Mouse (Mus musculus) midbrain, postnatal 0 days (tissue): ENCODE results near the gene Slc26a10. TPM values are rescaled to one million over a fixed set of nuclear protein-coding genes. Genes with fewer than 3 reads are reported as not detected.
"Not testable (repeated sequence)": the region's sequence is repeated elsewhere in the genome, so short reads cannot be mapped to it uniquely, and the experiment has no call there.

Experiments used
- ATAC-seq: fragments of 200-750 bp; cut with Nextera tagmentation; 2 replicates; pipeline ENCODE4 v1.8.0; 2017; ENCODE audit warnings: moderate number of reproducible peaks, mild to moderate bottlenecking, moderate TSS enrichment, moderate library complexity; ENCODE audit not compliant: low FRiP score
- DNase-seq: peaks from one replicate; pipeline ENCODE4 v3.0.0-alpha.2; 2015; ENCODE audit warnings: low spot score
- H3K27ac ChIP-seq: fragments of 300-500 bp; sonication (generic); 2 replicates; pipeline ENCODE4 v1.5.1; 2014; ENCODE audit warnings: low read depth, mild to moderate bottlenecking, low read length, mixed read lengths
- H3K27me3 ChIP-seq: fragments of 300-500 bp; sonication (generic); 2 replicates; pipeline ENCODE4 v1.6.1; 2014; ENCODE audit warnings: low read length, control low read depth, mixed read lengths; ENCODE audit not compliant: insufficient read depth
- H3K36me3 ChIP-seq: fragments of 300-500 bp; sonication (generic); 2 replicates; pipeline ENCODE4 v1.6.1; 2014; ENCODE audit warnings: low read length, control low read depth, mixed read lengths; ENCODE audit not compliant: insufficient read depth
- H3K4me1 ChIP-seq: fragments of 300-500 bp; sonication (generic); 2 replicates; pipeline ENCODE4 v1.6.1; 2014; ENCODE audit warnings: mild to moderate bottlenecking, control low read depth, antibody characterized with exemption, low read length, mixed read lengths; ENCODE audit not compliant: insufficient read depth
- H3K4me2 ChIP-seq: fragments of 300-500 bp; sonication (generic); 2 replicates; pipeline ENCODE4 v1.6.1; 2014; ENCODE audit warnings: low read depth, mild to moderate bottlenecking, low read length, mixed read lengths; ENCODE audit not compliant: poor library complexity, severe bottlenecking
- H3K4me3 ChIP-seq: fragments of 300-500 bp; sonication (generic); 2 replicates; pipeline ENCODE4 v1.5.1; 2014; ENCODE audit warnings: low read depth, mild to moderate bottlenecking, low read length, moderate library complexity
- H3K9ac ChIP-seq: fragments of 300-500 bp; sonication (generic); replicated peaks from 2 replicates; pipeline ENCODE4 v1.6.1; 2014; ENCODE audit warnings: mild to moderate bottlenecking, low read length, moderate library complexity, mixed read lengths; ENCODE audit not compliant: poor library complexity, severe bottlenecking
- H3K9me3 ChIP-seq: fragments of 300-500 bp; sonication (generic); 2 replicates; pipeline ENCODE4 v1.6.1; 2016; ENCODE audit warnings: low read length, control low read depth
- CTCF ChIP-seq: IDR thresholded peaks from 2 replicates; pipeline ENCODE4 v1.5.1; 2016; ENCODE audit warnings: antibody characterized with exemption, mild to moderate bottlenecking
- WGBS: fragments of 180-500 bp; shearing (Covaris S2); extraction: QIAGEN DNeasy Blood & Tissue Kit; methylation state at CpG from one replicate; pipeline ENCODE4 v1.1.7; 2014; 5-methylcytosine and 5-hydroxymethylcytosine counted together
- polyA plus RNA-seq: library from polyadenylated mRNA; unstranded; fragments of >200 nt; fragmentation: Nextera tagmentation; extraction: Ambion mirVana; gene quantifications from 2 replicates; pipeline ENCODE4 v1.2.1, GENCODE M21; 2015
- total RNA-seq: library from RNA; depleted of rRNA; stranded (reverse); fragments of >200 nt; gene quantifications from 2 replicates; pipeline ENCODE4 v1.2.3, GENCODE M21; 2014

Gene Slc26a10
- total and polyA plus RNA-seq, 2 experiments from 2014 or later, result 0.05 to 0.80 TPM

- H3K9me3 ChIP-seq, result no peaks in the 10 kb centered on the region
- H3K9ac ChIP-seq, result no peak overlapping the region
- ATAC-seq (no peak), DNase-seq (no peak)
- H3K4me1 ChIP-seq, result no peaks in the 10 kb centered on the region
- no peak overlapping the region for H3K4me2 ChIP-seq
- 66% methylated on average over 3 of the region's 3 CpGs for WGBS
- no peak overlapping the region for H3K27ac ChIP-seq
- no peaks in the 10 kb centered on the region for H3K36me3 ChIP-seq
- no peaks in the 10 kb centered on the region for H3K27me3 ChIP-seq
- no peak for TF ChIP-seq CTCF
- H3K4me3 ChIP-seq, result no peak overlapping the region
Measured at GRCm38 (mm10) chr10:127158471-127158870, 22.0 kb downstream of the Slc26a10 start.

DNA sequence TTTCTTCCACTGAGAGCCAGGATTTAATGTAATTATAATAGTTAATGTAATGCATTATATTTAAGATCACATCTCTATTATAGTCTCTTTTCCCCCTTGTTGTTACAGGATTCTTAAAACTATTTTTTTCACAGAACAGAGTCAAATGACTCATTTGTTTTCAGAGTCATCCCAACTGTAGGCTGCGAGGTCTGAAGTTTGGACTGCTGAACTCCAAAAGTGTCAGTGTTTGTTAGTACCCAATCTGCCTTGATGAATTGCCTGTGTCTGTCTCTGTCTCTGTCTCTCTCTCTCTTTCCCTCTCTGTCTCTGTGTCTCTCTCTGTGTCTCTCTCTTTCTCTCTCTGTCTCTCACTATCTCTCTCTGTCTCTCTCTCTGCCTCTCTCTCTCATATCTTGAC, 23.9 kb downstream of the Slc26a10 start:
- DNase-seq, result no peak

GRCm38 (mm10) chr10:127156089-127156488, 24.4 kb downstream of the Slc26a10 start:
- Histone ChIP-seq H3K36me3 (no peaks in the 10 kb centered on the region), H3K27ac (no peak overlapping the region), H3K9me3 (no peaks in the 10 kb centered on the region), H3K9ac (no peak overlapping the region), H3K27me3 (no peaks in the 10 kb centered on the region), H3K4me2 (no peak overlapping the region), H3K4me1 (no peaks in the 10 kb centered on the region), H3K4me3 (no peak overlapping the region)
- no peak for ATAC-seq
- no peak for TF ChIP-seq CTCF
- 96% methylated on average over 1 of the region's 1 CpGs for WGBS
- no peak for DNase-seq

More for the DNA sequence above, 23.9 kb downstream of the Slc26a10 start:
- no peak overlapping the region for H3K27ac ChIP-seq
- H3K4me3 ChIP-seq, result no peak overlapping the region
- no peak overlapping the region for H3K9ac ChIP-seq
- H3K27me3 ChIP-seq, result no peaks in the 10 kb centered on the region
- H3K4me1 ChIP-seq, result no peaks in the 10 kb centered on the region
- H3K4me2 ChIP-seq, result no peak overlapping the region
- no peaks in the 10 kb centered on the region for H3K9me3 ChIP-seq
- ATAC-seq, result no peak
- 87% methylated on average over 1 of the region's 1 CpGs for WGBS
- no peak for TF ChIP-seq CTCF
- H3K36me3 ChIP-seq, result no peaks in the 10 kb centered on the region

DNA sequence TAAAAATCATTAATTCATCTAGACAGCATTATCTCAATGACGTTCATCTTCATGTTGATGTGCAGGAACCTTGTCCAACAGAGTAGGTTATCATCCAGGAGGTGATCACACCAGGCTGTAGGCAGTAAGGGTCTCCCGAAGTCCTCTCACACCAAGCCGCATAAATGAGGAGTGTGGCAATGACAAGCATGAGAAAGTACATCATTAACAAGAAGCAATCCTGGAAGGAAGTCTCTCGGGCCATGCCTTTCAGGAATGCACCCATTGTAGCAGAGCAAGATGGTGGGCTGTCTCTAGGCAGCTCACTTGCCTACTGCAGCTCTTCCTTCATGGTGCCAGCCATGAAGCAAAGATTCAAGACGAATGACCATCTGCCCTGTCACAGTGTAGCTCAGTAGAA, 25.8 kb downstream of the Slc26a10 start:
- Histone ChIP-seq H3K4me3 (no peak overlapping the region), H3K9me3 (no peaks in the 10 kb centered on the region), H3K4me2 (no peak overlapping the region), H3K27ac (no peak overlapping the region), H3K4me1 (no peaks in the 10 kb centered on the region), H3K27me3 (no peaks in the 10 kb centered on the region), H3K36me3 (no peaks in the 10 kb centered on the region), H3K9ac (no peak overlapping the region)
- ATAC-seq, result no peak
- DNase-seq, result no peak
- TF ChIP-seq CTCF, result no peak
- WGBS, result 87% methylated on average over 5 of the region's 5 CpGs

DNA sequence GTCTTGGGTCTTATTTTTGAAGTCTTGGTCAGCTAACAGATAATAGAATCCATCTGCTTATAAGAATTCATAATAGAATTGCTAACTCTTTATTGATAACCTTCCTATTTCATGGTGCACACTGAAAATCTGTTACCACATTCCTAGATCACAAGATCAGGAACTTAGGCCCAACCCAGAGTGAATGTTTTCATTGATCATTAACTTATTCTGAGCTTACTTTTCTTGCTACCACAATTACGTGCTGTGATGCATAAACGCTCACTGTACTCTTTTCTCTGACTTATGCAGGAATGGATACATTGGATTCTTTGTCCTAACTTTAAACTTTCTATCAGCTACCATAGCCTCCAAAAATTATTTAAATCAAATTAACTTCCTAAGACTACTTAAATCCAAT, 26.2 kb downstream of the Slc26a10 start:
- Histone ChIP-seq H3K27ac (no peak overlapping the region), H3K36me3 (no peaks in the 10 kb centered on the region), H3K4me1 (no peaks in the 10 kb centered on the region), H3K9me3 (no peaks in the 10 kb centered on the region), H3K9ac (no peak overlapping the region), H3K4me2 (no peak overlapping the region), H3K4me3 (no peak overlapping the region), H3K27me3 (no peaks in the 10 kb centered on the region)
- DNase-seq (no peak), ATAC-seq (no peak)
- TF ChIP-seq CTCF, result no peak
- WGBS, result 98% methylated on average over 2 of the region's 2 CpGs

- no peak overlapping the region for H3K27ac ChIP-seq
- DNase-seq (no peak), ATAC-seq (no peak)
- no peaks in the 10 kb centered on the region for H3K36me3 ChIP-seq
- WGBS, result 90% methylated on average over 7 of the region's 7 CpGs
- H3K27me3 ChIP-seq, result no peaks in the 10 kb centered on the region
- no peak for TF ChIP-seq CTCF
- H3K9me3 ChIP-seq, result no peaks in the 10 kb centered on the region
- H3K4me2 ChIP-seq, result no peak overlapping the region
- H3K4me1 ChIP-seq, result no peaks in the 10 kb centered on the region
- no peak overlapping the region for H3K9ac ChIP-seq
- H3K4me3 ChIP-seq, result no peak overlapping the region
Measured at GRCm38 (mm10) chr10:127153323-127153722, 27.1 kb downstream of the Slc26a10 start.

DNA sequence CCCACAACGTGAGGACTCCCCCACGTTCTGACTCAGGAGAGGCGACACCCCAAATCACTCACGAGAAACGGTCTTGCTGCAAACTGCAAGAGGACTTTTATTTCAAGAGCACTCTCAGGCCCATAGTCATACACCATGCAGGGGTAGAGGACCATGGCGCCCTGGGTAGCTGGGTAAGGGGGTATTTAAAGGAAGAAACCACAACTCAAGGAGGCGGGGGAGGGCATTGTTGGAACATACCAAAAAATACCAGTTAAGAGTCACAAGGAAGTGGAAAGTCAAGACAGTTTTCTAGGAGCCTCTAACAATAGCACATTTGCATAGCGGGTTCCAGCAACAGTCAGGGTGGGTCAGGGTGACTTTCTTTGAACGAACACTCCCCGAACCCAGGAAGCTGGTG, 27.9 kb downstream of the Slc26a10 start:
- 90% methylated on average over 10 of the region's 10 CpGs for WGBS
- H3K4me1 ChIP-seq, H3K27me3 ChIP-seq, DNase-seq, ATAC-seq, H3K9ac ChIP-seq, H3K36me3 ChIP-seq, H3K4me2 ChIP-seq, H3K4me3 ChIP-seq, H3K9me3 ChIP-seq, H3K27ac ChIP-seq: not testable (repeated sequence)

DNA sequence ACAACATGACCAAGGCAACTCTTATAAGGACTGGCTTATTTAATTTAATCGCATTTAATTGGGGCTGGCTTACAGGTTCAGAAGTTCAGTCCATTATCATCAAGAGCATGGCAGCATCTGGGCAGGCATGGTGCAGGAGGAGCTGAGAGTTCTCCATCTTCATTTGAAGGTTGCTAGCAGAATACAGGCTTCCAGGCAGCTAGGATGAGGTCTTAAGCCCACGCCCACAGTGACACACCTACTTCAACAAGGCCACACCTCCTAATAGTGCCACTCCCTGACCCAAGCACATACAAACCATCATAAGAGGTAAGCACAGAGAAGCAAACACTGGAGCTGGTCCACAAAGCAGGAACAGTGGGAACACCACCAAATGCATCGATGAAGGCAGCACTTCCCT, 29.2 kb downstream of the Slc26a10 start:
- not testable (repeated sequence) for DNase-seq, H3K9me3 ChIP-seq
- 96% methylated on average over 3 of the region's 3 CpGs for WGBS

More for the DNA sequence above, 29.2 kb downstream of the Slc26a10 start:
- H3K4me2 ChIP-seq, H3K4me3 ChIP-seq, H3K27ac ChIP-seq, H3K36me3 ChIP-seq, H3K9ac ChIP-seq, H3K4me1 ChIP-seq, H3K27me3 ChIP-seq, ATAC-seq: not testable (repeated sequence)
